Mouse (Mus musculus): ENCODE measurements at regions not wholly inside any gene's neighbourhood (a gene's known extent, or its start where the extent isn't known, plus 50 kb on each side); places are given as distances from the start of the nearest gene placed in this dataset.

DNA sequence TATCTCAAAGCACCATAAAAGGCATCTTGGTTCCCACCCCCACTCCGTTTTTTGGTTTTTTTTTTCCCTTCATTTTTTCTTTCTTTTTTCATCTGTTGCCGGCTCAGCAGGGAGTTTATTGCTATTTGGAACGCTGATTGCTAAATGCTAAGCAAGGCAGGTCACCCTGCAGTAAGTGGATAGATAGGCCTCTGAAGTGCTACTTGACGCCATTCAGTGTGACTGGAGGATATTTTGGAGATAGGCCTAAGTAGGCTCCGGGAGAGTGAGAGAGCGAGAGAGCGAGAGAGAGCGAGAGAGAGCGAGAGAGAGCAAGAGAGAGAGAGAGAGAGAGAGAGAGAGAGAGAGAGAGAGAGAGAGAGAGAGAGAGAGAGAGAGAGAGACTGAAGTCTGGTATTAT is 90.3 kb upstream of the Lsm14a start:
- 81% methylated on average over 8 of the region's 9 CpGs for WGBS
- no peak for ATAC-seq (ENCODE audit: low read depth)
- Histone ChIP-seq H3K9me3 (ENCODE audit: control insufficient read depth, low read length) (no peaks in the 10 kb centered on the region), H3K27me3 (replicated peaks; ENCODE audit: control insufficient read depth, insufficient read depth, low read length) (no peaks in the 10 kb centered on the region), H3K27ac (replicated peaks; ENCODE audit: low read depth, low read length) (no peak overlapping the region), H3K4me2 (ENCODE audit: low read depth, low read length) (no peak overlapping the region), H3K4me3 (ENCODE audit: low read depth, low read length) (no peak overlapping the region), H3K4me1 (ENCODE audit: control insufficient read depth, insufficient read depth, low read length) (no peaks in the 10 kb centered on the region), H3K9ac (ENCODE audit: low read depth, low read length) (no peak overlapping the region), H3K36me3 (ENCODE audit: control insufficient read depth, insufficient read depth, low read length) (no peaks in the 10 kb centered on the region)
- no peak for DNase-seq (ENCODE audit: low spot score)

GRCm38 (mm10) chr7:34480771-34481170 is 87.7 kb upstream of the Lsm14a start:
- Histone ChIP-seq H3K9me3 (ENCODE audit: control insufficient read depth, low read length) (no peaks in the 10 kb centered on the region), H3K4me1 (ENCODE audit: control insufficient read depth, insufficient read depth, low read length) (no peaks in the 10 kb centered on the region), H3K27ac (replicated peaks; ENCODE audit: low read depth, low read length) (no peak overlapping the region), H3K4me3 (ENCODE audit: low read depth, low read length) (no peak overlapping the region), H3K27me3 (replicated peaks; ENCODE audit: control insufficient read depth, insufficient read depth, low read length) (no peaks in the 10 kb centered on the region), H3K36me3 (ENCODE audit: control insufficient read depth, insufficient read depth, low read length) (no peaks in the 10 kb centered on the region), H3K4me2 (ENCODE audit: low read depth, low read length) (no peak overlapping the region), H3K9ac (ENCODE audit: low read depth, low read length) (no peak overlapping the region)
- DNase-seq (ENCODE audit: low spot score) = no peak
- 70% methylated on average over 5 of the region's 5 CpGs for WGBS
- ATAC-seq (ENCODE audit: low read depth) = no peak

GRCm38 (mm10) chr7:34471003-34471402 is 77.9 kb upstream of the Lsm14a start:
- peak overlapping the region; percentile 40 for H3K4me2 ChIP-seq (ENCODE audit: low read depth, low read length)
- ATAC-seq (ENCODE audit: low read depth) (no peak), DNase-seq (ENCODE audit: low spot score) (peak; percentile 33)
- WGBS = 44% methylated on average over 14 of the region's 14 CpGs
- H3K27me3 ChIP-seq (replicated peaks; ENCODE audit: control insufficient read depth, insufficient read depth, low read length) = no peaks in the 10 kb centered on the region
- H3K9ac ChIP-seq (ENCODE audit: low read depth, low read length) = 0 out of 2 replicates have a peak overlapping the region, but pooled peaks have one; percentile 6
- no peak overlapping the region for H3K27ac ChIP-seq (replicated peaks; ENCODE audit: low read depth, low read length)
- no peak overlapping the region for H3K4me3 ChIP-seq (ENCODE audit: low read depth, low read length)
- H3K36me3 ChIP-seq (ENCODE audit: control insufficient read depth, insufficient read depth, low read length) = no peaks in the 10 kb centered on the region
- H3K4me1 ChIP-seq (ENCODE audit: control insufficient read depth, insufficient read depth, low read length) = no peaks in the 10 kb centered on the region
- no peaks in the 10 kb centered on the region for H3K9me3 ChIP-seq (ENCODE audit: control insufficient read depth, low read length)

DNA sequence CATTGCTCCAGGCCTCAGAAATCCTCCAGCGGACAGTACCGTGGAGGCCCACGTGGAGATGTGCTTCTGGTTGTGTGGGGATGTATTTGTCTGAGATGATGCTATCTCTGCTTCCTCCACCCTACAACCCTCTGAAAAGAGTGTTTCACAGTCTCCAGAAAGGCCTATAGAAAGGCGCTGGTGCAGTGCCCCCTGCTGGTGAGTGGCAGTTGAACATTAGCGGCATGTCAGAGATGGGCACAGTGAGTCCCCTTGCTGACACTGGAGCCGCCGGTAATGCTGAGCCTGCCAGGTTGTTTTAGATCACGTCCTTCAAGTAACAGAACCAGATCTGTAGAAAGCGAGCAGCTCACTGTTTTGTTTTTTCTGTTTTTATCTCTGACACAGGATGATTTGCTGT is 69.0 kb upstream of the Lsm14a start:
- no peaks in the 10 kb centered on the region for H3K27me3 ChIP-seq (replicated peaks; ENCODE audit: control insufficient read depth, insufficient read depth, low read length)
- H3K27ac ChIP-seq (replicated peaks; ENCODE audit: low read depth, low read length) = no peak overlapping the region
- H3K36me3 ChIP-seq (ENCODE audit: control insufficient read depth, insufficient read depth, low read length) = no peaks in the 10 kb centered on the region
- no peak overlapping the region for H3K9ac ChIP-seq (ENCODE audit: low read depth, low read length)
- H3K9me3 ChIP-seq (ENCODE audit: control insufficient read depth, low read length) = no peaks in the 10 kb centered on the region
- ATAC-seq (ENCODE audit: low read depth) = no peak
- 52% methylated on average over 9 of the region's 9 CpGs for WGBS
- DNase-seq (ENCODE audit: low spot score) = no peak
- H3K4me2 ChIP-seq (ENCODE audit: low read depth, low read length) = no peak overlapping the region
- H3K4me1 ChIP-seq (ENCODE audit: control insufficient read depth, insufficient read depth, low read length) = no peaks in the 10 kb centered on the region
- no peak overlapping the region for H3K4me3 ChIP-seq (ENCODE audit: low read depth, low read length)

- no peak for ATAC-seq (ENCODE audit: low read depth)
- Histone ChIP-seq H3K4me2 (ENCODE audit: low read depth, low read length) (no peak overlapping the region), H3K27ac (replicated peaks; ENCODE audit: low read depth, low read length) (no peak overlapping the region), H3K9ac (ENCODE audit: low read depth, low read length) (no peak overlapping the region), H3K36me3 (ENCODE audit: control insufficient read depth, insufficient read depth, low read length) (no peaks in the 10 kb centered on the region), H3K9me3 (ENCODE audit: control insufficient read depth, low read length) (no peaks in the 10 kb centered on the region), H3K4me1 (ENCODE audit: control insufficient read depth, insufficient read depth, low read length) (no peaks in the 10 kb centered on the region), H3K4me3 (ENCODE audit: low read depth, low read length) (no peak overlapping the region), H3K27me3 (replicated peaks; ENCODE audit: control insufficient read depth, insufficient read depth, low read length) (no peaks in the 10 kb centered on the region)
- WGBS = 50% methylated on average over 3 of the region's 3 CpGs
- DNase-seq (ENCODE audit: low spot score) = no peak
Measured at GRCm38 (mm10) chr7:34459834-34460495, 66.8 kb upstream of the Lsm14a start.

- 61% methylated on average over 4 of the region's 4 CpGs for WGBS
- Histone ChIP-seq H3K9me3 (ENCODE audit: control insufficient read depth, low read length) (no peaks in the 10 kb centered on the region), H3K27ac (replicated peaks; ENCODE audit: low read depth, low read length) (no peak overlapping the region), H3K4me3 (ENCODE audit: low read depth, low read length) (no peak overlapping the region), H3K4me2 (ENCODE audit: low read depth, low read length) (no peak overlapping the region), H3K27me3 (replicated peaks; ENCODE audit: control insufficient read depth, insufficient read depth, low read length) (no peaks in the 10 kb centered on the region), H3K36me3 (ENCODE audit: control insufficient read depth, insufficient read depth, low read length) (no peaks in the 10 kb centered on the region), H3K9ac (ENCODE audit: low read depth, low read length) (no peak overlapping the region), H3K4me1 (ENCODE audit: control insufficient read depth, insufficient read depth, low read length) (no peaks in the 10 kb centered on the region)
- ATAC-seq (ENCODE audit: low read depth) (no peak), DNase-seq (ENCODE audit: low spot score) (peak; percentile 57)
Measured at GRCm38 (mm10) chr7:34458851-34459250, 65.7 kb upstream of the Lsm14a start.

- DNase-seq (ENCODE audit: low spot score) (no peak), ATAC-seq (ENCODE audit: low read depth) (no peak)
- Histone ChIP-seq H3K4me3 (ENCODE audit: low read depth, low read length) (no peak overlapping the region), H3K9me3 (ENCODE audit: control insufficient read depth, low read length) (0 out of 2 replicates have a peak, but pooled peaks cover 6% of the 10 kb centered on the region), H3K4me1 (ENCODE audit: control insufficient read depth, insufficient read depth, low read length) (no peaks in the 10 kb centered on the region), H3K27me3 (replicated peaks; ENCODE audit: control insufficient read depth, insufficient read depth, low read length) (no peaks in the 10 kb centered on the region), H3K27ac (replicated peaks; ENCODE audit: low read depth, low read length) (no peak overlapping the region), H3K4me2 (ENCODE audit: low read depth, low read length) (no peak overlapping the region), H3K9ac (ENCODE audit: low read depth, low read length) (no peak overlapping the region), H3K36me3 (ENCODE audit: control insufficient read depth, insufficient read depth, low read length) (no peaks in the 10 kb centered on the region)
- WGBS = 84% methylated on average over 2 of the region's 2 CpGs
Measured at GRCm38 (mm10) chr7:34448364-34448763, 55.2 kb upstream of the Lsm14a start.

DNA sequence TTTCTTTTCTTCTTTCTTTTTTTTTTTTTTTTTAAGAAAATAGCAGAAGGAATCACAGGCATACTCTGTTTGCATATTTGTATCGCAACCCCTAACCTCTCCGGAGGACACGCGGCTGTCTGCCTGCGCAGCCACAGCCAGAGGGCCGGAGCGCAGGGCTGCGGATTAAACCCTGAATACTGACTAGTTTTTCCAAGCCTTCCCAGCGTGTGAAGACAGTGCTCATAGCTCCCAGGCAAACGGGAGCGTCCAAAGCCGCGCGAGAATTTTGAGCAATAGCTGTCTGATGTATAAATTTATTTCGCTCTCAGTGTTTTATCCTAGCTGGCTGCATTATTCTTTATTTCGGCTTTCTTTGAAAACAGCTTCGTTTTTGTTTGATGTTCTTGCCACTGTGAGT is 51.1 kb upstream of the Lsm14a start:
- WGBS = 46% methylated on average over 17 of the region's 17 CpGs
- ATAC-seq (ENCODE audit: low read depth) (no peak), DNase-seq (ENCODE audit: low spot score) (peak; percentile 13)
- H3K9me3 ChIP-seq (ENCODE audit: control insufficient read depth, low read length) = no peaks in the 10 kb centered on the region
- no peaks in the 10 kb centered on the region for H3K4me1 ChIP-seq (ENCODE audit: control insufficient read depth, insufficient read depth, low read length)
- no peak overlapping the region for H3K9ac ChIP-seq (ENCODE audit: low read depth, low read length)
- no peak overlapping the region for H3K4me3 ChIP-seq (ENCODE audit: low read depth, low read length)
- H3K27ac ChIP-seq (replicated peaks; ENCODE audit: low read depth, low read length) = no peak overlapping the region
- no peak overlapping the region for H3K4me2 ChIP-seq (ENCODE audit: low read depth, low read length)
- H3K36me3 ChIP-seq (ENCODE audit: control insufficient read depth, insufficient read depth, low read length) = no peaks in the 10 kb centered on the region
- H3K27me3 ChIP-seq (replicated peaks; ENCODE audit: control insufficient read depth, insufficient read depth, low read length) = no peaks in the 10 kb centered on the region

Measured in embryonic facial prominence, embryonic 14.5 days (tissue).